Mouse (Mus musculus) layer of hippocampus, adult 11-12 months (tissue): ENCODE measurements around the gene Tnfaip8l1.

Experiments
- DNase-seq: peaks from one replicate; pipeline ENCODE4 v3.0.0; 2022; ENCODE audit warnings: low spot score

The Tnfaip8l1 gene

GRCm38 (mm10) chr17:56162231-56162774 lies at the start of gene Tnfaip8l1:
TSS of gene Tnfaip8l1 (plus strand) at chr17:56162477.
- DNase-seq: peak; percentile 96

GRCm38 (mm10) chr17:56112743-56113142 lies 49.5 kb upstream of the Tnfaip8l1 start:
- no peak for DNase-seq

- no peak for DNase-seq
Measured at GRCm38 (mm10) chr17:56116193-56116592, 46.1 kb upstream of the Tnfaip8l1 start.

- DNase-seq: peak; percentile 52
Measured at GRCm38 (mm10) chr17:56117251-56117710, 45.0 kb upstream of the Tnfaip8l1 start, which contains the start of gene Plin5. TSS of gene Plin5 (minus strand) at chr17:56117596.

- DNase-seq: no peak
Measured at GRCm38 (mm10) chr17:56119431-56119830, 42.8 kb upstream of the Tnfaip8l1 start.

GRCm38 (mm10) chr17:56119981-56120880 lies 42.0 kb upstream of the Tnfaip8l1 start:
- no peak for DNase-seq

GRCm38 (mm10) chr17:56121826-56122225 lies 40.5 kb upstream of the Tnfaip8l1 start, which contains the start of gene Lrg1:
TSS of gene Lrg1 (minus strand) at chr17:56122001.
- DNase-seq: no peak

- no peak for DNase-seq
Measured at GRCm38 (mm10) chr17:56123161-56123560, 39.1 kb upstream of the Tnfaip8l1 start.

GRCm38 (mm10) chr17:56123681-56124340 lies 38.5 kb upstream of the Tnfaip8l1 start:
- no peak for DNase-seq

- DNase-seq: no peak
Measured at GRCm38 (mm10) chr17:56124377-56125275, 37.7 kb upstream of the Tnfaip8l1 start.

GRCm38 (mm10) chr17:56125276-56125630 lies 37.0 kb upstream of the Tnfaip8l1 start:
- DNase-seq: no peak

- DNase-seq: no peak
Measured at GRCm38 (mm10) chr17:56126175-56126574, 36.1 kb upstream of the Tnfaip8l1 start.

- DNase-seq: no peak
Measured at GRCm38 (mm10) chr17:56128246-56128645, 34.0 kb upstream of the Tnfaip8l1 start.

GRCm38 (mm10) chr17:56131136-56131535 lies 31.1 kb upstream of the Tnfaip8l1 start:
- no peak for DNase-seq

GRCm38 (mm10) chr17:56131814-56132213 lies 30.5 kb upstream of the Tnfaip8l1 start:
- DNase-seq: peak; percentile 75

GRCm38 (mm10) chr17:56132661-56133060 lies 29.6 kb upstream of the Tnfaip8l1 start:
- DNase-seq: peak; percentile 66

- DNase-seq: no peak
Measured at GRCm38 (mm10) chr17:56133457-56134363, 28.6 kb upstream of the Tnfaip8l1 start.

GRCm38 (mm10) chr17:56134463-56134971 lies 27.8 kb upstream of the Tnfaip8l1 start:
- DNase-seq: peak; percentile 62

- DNase-seq: no peak
Measured at GRCm38 (mm10) chr17:56136558-56136957, 25.7 kb upstream of the Tnfaip8l1 start.
